Mouse (Mus musculus) brain, embryonic 14.5 days (tissue): ENCODE results near the gene Ubxn6.

ENCODE experiments used
- CTCF ChIP-seq: fragments of 200-500 bp; IDR thresholded peaks from 2 replicates; pipeline ENCODE4 v1.5.1; 2012; ENCODE audit warnings: inconsistent platforms, mild to moderate bottlenecking, moderate library complexity, borderline replicate concordance; ENCODE audit not compliant: insufficient read depth, insufficient read length; ENCODE audit errors: extremely low read depth
- POLR2A ChIP-seq: fragments of 200-500 bp; IDR thresholded peaks from 2 replicates; pipeline ENCODE4 v1.6.1; 2012; ENCODE audit warnings: mild to moderate bottlenecking, inconsistent platforms, borderline replicate concordance; ENCODE audit not compliant: poor library complexity, insufficient read depth, insufficient read length, severe bottlenecking; ENCODE audit errors: extremely low read depth

GRCm38 (mm10) chr17:56051369-56051768, 23.5 kb downstream of the Ubxn6 start:
- TF ChIP-seq CTCF (no peak), POLR2A (no peak)
